Comparison of ENCODE assay signal across 10 mouse cellular contexts in genomic region chr12:14069049-14069448, GRCm38 (mm10).
DNase-seq lines count a peak whose midpoint lies in the region; ATAC-seq and TF ChIP-seq lines count a peak whose summit lies in the region.
"Had no signal": no experiment of that assay in that cellular context is flagged by ENCODE, and none has a peak within 500 bp of the region (broad histone marks: within the 10 kb centered on the region; RNA-seq: fewer than 3 reads in every experiment).

No protein-coding gene starts in this region.

- H3K4me2 ChIP-seq in liver, embryonic 11.5 days, result no peak overlapping the region
- H3K4me2 ChIP-seq in midbrain, embryonic 16.5 days (ENCODE audit: low read length), result no peak overlapping the region
- H3K4me2 ChIP-seq: lung, embryonic 15.5 days; stomach, embryonic 15.5 days had no signal

- TF ChIP-seq POLR2A in liver, adult 2 months (IDR thresholded peaks at IDR 0.05; ENCODE audit: extremely low read depth, insufficient read depth, low read length), result no peak

- DNase-seq in liver, adult 2 months (ENCODE audit: extremely low read depth, low read depth, low spot score), result peak; percentile 81
- no peak for DNase-seq in liver, embryonic 11.5 days (ENCODE audit: low spot score)
- peak; percentile 89 for DNase-seq in brain, adult 2 months (ENCODE audit: low read depth, low spot score)
- peak; percentile 32 for DNase-seq in heart, postnatal 4 days
- peak; percentile 14 for DNase-seq in ovary, postnatal 36 days (ENCODE audit: low spot score)
- no peak for DNase-seq in gastrocnemius, postnatal 10 days

- H3K27ac ChIP-seq in liver, adult 2 months (replicated peaks; ENCODE audit: insufficient read depth, low read depth, low read length), result no peak overlapping the region
- no peak overlapping the region for H3K27ac ChIP-seq in liver, embryonic 11.5 days (ENCODE audit: low read depth, low read length)
- H3K27ac ChIP-seq in midbrain, embryonic 16.5 days (ENCODE audit: low read length), result no peak overlapping the region
- H3K27ac ChIP-seq: lung, embryonic 15.5 days; stomach, embryonic 15.5 days had no signal

- H3K27me3 ChIP-seq in liver, adult 2 months (ENCODE audit: control insufficient read depth, insufficient read depth, low read length), result no peaks in the 10 kb centered on the region
- no peaks in the 10 kb centered on the region for H3K27me3 ChIP-seq in liver, embryonic 11.5 days (replicated peaks; ENCODE audit: control insufficient read depth, insufficient read depth, low read length)
- no peaks in the 10 kb centered on the region for H3K27me3 ChIP-seq in midbrain, embryonic 16.5 days (ENCODE audit: control insufficient read depth, insufficient read depth, low read depth, low read length)
- H3K27me3 ChIP-seq: lung, embryonic 15.5 days; stomach, embryonic 15.5 days had no signal

- no peaks in the 10 kb centered on the region for H3K9me3 ChIP-seq in liver, embryonic 11.5 days (ENCODE audit: control insufficient read depth, low read length)
- no peaks in the 10 kb centered on the region for H3K9me3 ChIP-seq in midbrain, embryonic 16.5 days (replicated peaks; ENCODE audit: control insufficient read depth, low read length, poor library complexity, severe bottlenecking)
- H3K9me3 ChIP-seq: lung, embryonic 15.5 days; stomach, embryonic 15.5 days had no signal

- WGBS in liver, adult 2 months, result 31% methylated on average over 4 of the region's 4 CpGs
- 64% methylated on average over 4 of the region's 4 CpGs for WGBS in liver, embryonic 11.5 days
- WGBS in midbrain, embryonic 16.5 days, result 82% methylated on average over 4 of the region's 4 CpGs

- no peaks in the 10 kb centered on the region for H3K4me1 ChIP-seq in liver, adult 2 months (ENCODE audit: control insufficient read depth, insufficient read depth, low read length)
- no peaks in the 10 kb centered on the region for H3K4me1 ChIP-seq in liver, embryonic 11.5 days (replicated peaks; ENCODE audit: control insufficient read depth, insufficient read depth, low read length)
- no peaks in the 10 kb centered on the region for H3K4me1 ChIP-seq in midbrain, embryonic 16.5 days (ENCODE audit: control insufficient read depth, insufficient read depth, low read length)
- H3K4me1 ChIP-seq: stomach, embryonic 15.5 days had no signal

- ATAC-seq in liver, embryonic 11.5 days (replicated peaks; ENCODE audit: low FRiP score), result no peak
- no peak for ATAC-seq in granulocyte monocyte progenitor cell, adult 5-6 weeks (replicated peaks; ENCODE audit: poor library complexity, severe bottlenecking)
- ATAC-seq in midbrain, embryonic 16.5 days, result no peak

- no peak overlapping the region for H3K4me3 ChIP-seq in liver, adult 2 months (ENCODE audit: insufficient read depth, low read depth, low read length)
- H3K4me3 ChIP-seq in liver, embryonic 11.5 days (ENCODE audit: low read depth, low read length), result no peak overlapping the region
- H3K4me3 ChIP-seq in midbrain, embryonic 16.5 days (ENCODE audit: low read depth, low read length), result no peak overlapping the region
- H3K4me3 ChIP-seq: lung, embryonic 15.5 days; stomach, embryonic 15.5 days had no signal

- H3K79me2 ChIP-seq in liver, adult 2 months (ENCODE audit: control insufficient read depth, insufficient read depth, low read length), result no peaks in the 10 kb centered on the region

- H3K9ac ChIP-seq in liver, adult 2 months (ENCODE audit: low read depth, low read length), result no peak overlapping the region
- no peak overlapping the region for H3K9ac ChIP-seq in liver, embryonic 11.5 days (ENCODE audit: low read depth, low read length)
- H3K9ac ChIP-seq in midbrain, embryonic 16.5 days (ENCODE audit: low read depth, low read length), result no peak overlapping the region
- H3K9ac ChIP-seq: lung, embryonic 15.5 days; stomach, embryonic 15.5 days had no signal

- no peak for TF ChIP-seq CTCF in liver, adult 2 months (IDR thresholded peaks at IDR 0.05; ENCODE audit: low read depth, low read length)

- H3K36me3 ChIP-seq in liver, adult 2 months (ENCODE audit: control insufficient read depth, insufficient read depth, low read length), result no peaks in the 10 kb centered on the region
- no peaks in the 10 kb centered on the region for H3K36me3 ChIP-seq in liver, embryonic 11.5 days (ENCODE audit: control insufficient read depth, insufficient read depth, low read length)
- H3K36me3 ChIP-seq in midbrain, embryonic 16.5 days (ENCODE audit: control insufficient read depth, insufficient read depth, low read length), result no peaks in the 10 kb centered on the region
- H3K36me3 ChIP-seq: lung, embryonic 15.5 days; stomach, embryonic 15.5 days had no signal

Comparison
In these comparisons a context has a peak if more than half of its experiments do, and no peak if none do; other contexts are left out.
1. DNase-seq: peak in liver, adult 2 months (single experiment), brain, adult 2 months (single experiment), heart, postnatal 4 days (single experiment) and ovary, postnatal 36 days (single experiment); none in liver, embryonic 11.5 days (single experiment) and gastrocnemius, postnatal 10 days (single experiment).